Mouse (Mus musculus) heart, embryonic 11.5 days (tissue): ENCODE results near the gene Cd8a. TPM values are rescaled to one million over a fixed set of nuclear protein-coding genes. Genes with fewer than 3 reads are reported as not detected.

Source experiments
- ATAC-seq: fragments of 200-750 bp; cut with Nextera tagmentation; replicated peaks from 2 replicates; pipeline ENCODE4 v1.8.0; 2017; ENCODE audit warnings: moderate library complexity; ENCODE audit not compliant: insufficient number of reproducible peaks, low FRiP score, low TSS enrichment
- H3K27ac ChIP-seq: fragments of 300-500 bp; sonication (generic); 2 replicates; pipeline ENCODE4 v1.5.1; 2014; ENCODE audit warnings: mild to moderate bottlenecking, low read depth, low read length
- H3K27me3 ChIP-seq: fragments of 300-500 bp; sonication (generic); 2 replicates; pipeline ENCODE4 v1.6.1; 2014; ENCODE audit warnings: mild to moderate bottlenecking, low read length, mixed read lengths; ENCODE audit not compliant: control insufficient read depth, insufficient read depth
- H3K36me3 ChIP-seq: fragments of 300-500 bp; sonication (generic); 2 replicates; pipeline ENCODE4 v1.6.1; 2014; ENCODE audit warnings: mild to moderate bottlenecking, low read length, moderate library complexity, mixed read lengths; ENCODE audit not compliant: control insufficient read depth, insufficient read depth
- H3K4me1 ChIP-seq: fragments of 300-500 bp; sonication (generic); 2 replicates; pipeline ENCODE4 v1.6.1; 2014; ENCODE audit warnings: low read length; ENCODE audit not compliant: control insufficient read depth, insufficient read depth
- H3K4me2 ChIP-seq: fragments of 300-500 bp; sonication (generic); 2 replicates; pipeline ENCODE4 v1.6.1; 2014; ENCODE audit warnings: mild to moderate bottlenecking, moderate library complexity
- H3K4me3 ChIP-seq: fragments of 300-500 bp; sonication (generic); 2 replicates; pipeline ENCODE4 v1.5.1; 2014; ENCODE audit warnings: low read depth, low read length
- H3K9ac ChIP-seq: fragments of 300-500 bp; sonication (generic); 2 replicates; pipeline ENCODE4 v1.6.1; 2014; ENCODE audit warnings: mild to moderate bottlenecking, low read depth, low read length, moderate library complexity
- H3K9me3 ChIP-seq: fragments of 300-500 bp; sonication (generic); replicated peaks from 2 replicates; pipeline ENCODE4 v1.6.1; 2016; ENCODE audit warnings: low read length; ENCODE audit not compliant: control insufficient read depth
- WGBS: fragments of 180-500 bp; shearing (Covaris S2); extraction: QIAGEN DNeasy Blood & Tissue Kit; methylation state at CpG from one replicate; pipeline ENCODE4 v1.1.7; 2014; ENCODE audit not compliant: insufficient replicate concordance; 5-methylcytosine and 5-hydroxymethylcytosine counted together
- polyA plus RNA-seq: library from polyadenylated mRNA; unstranded; fragments of >200 nt; fragmentation: Nextera tagmentation; extraction: Ambion mirVana; gene quantifications from 2 replicates; pipeline ENCODE4 v1.2.1, GENCODE M21; 2014

The Cd8a gene
- polyA plus RNA-seq, 1 experiment from 2014 or later: 0.04 TPM

- no peak for ATAC-seq
- 67% methylated on average over 2 of the region's 2 CpGs for WGBS
- no peak overlapping the region for H3K4me3 ChIP-seq
- no peak overlapping the region for H3K9ac ChIP-seq
- H3K27ac ChIP-seq: no peak overlapping the region
- no peak overlapping the region for H3K4me2 ChIP-seq
- H3K36me3 ChIP-seq: no peaks in the 10 kb centered on the region
- no peaks in the 10 kb centered on the region for H3K4me1 ChIP-seq
- no peaks in the 10 kb centered on the region for H3K9me3 ChIP-seq
- no peaks in the 10 kb centered on the region for H3K27me3 ChIP-seq
Observed at GRCm38 (mm10) chr6:71374921-71375320, 1.7 kb downstream of the Cd8a start.

GRCm38 (mm10) chr6:71376711-71377110 is 3.5 kb downstream of the Cd8a start:
- WGBS: 92% methylated on average over 13 of the region's 13 CpGs
- Histone ChIP-seq H3K27ac (no peak overlapping the region), H3K4me3 (no peak overlapping the region), H3K4me1 (no peaks in the 10 kb centered on the region), H3K9ac (no peak overlapping the region), H3K27me3 (no peaks in the 10 kb centered on the region), H3K36me3 (no peaks in the 10 kb centered on the region), H3K4me2 (no peak overlapping the region), H3K9me3 (no peaks in the 10 kb centered on the region)
- no peak for ATAC-seq

- WGBS: 85% methylated on average over 5 of the region's 5 CpGs
Observed at GRCm38 (mm10) chr6:71381654-71382053, 8.4 kb downstream of the Cd8a start.

DNA sequence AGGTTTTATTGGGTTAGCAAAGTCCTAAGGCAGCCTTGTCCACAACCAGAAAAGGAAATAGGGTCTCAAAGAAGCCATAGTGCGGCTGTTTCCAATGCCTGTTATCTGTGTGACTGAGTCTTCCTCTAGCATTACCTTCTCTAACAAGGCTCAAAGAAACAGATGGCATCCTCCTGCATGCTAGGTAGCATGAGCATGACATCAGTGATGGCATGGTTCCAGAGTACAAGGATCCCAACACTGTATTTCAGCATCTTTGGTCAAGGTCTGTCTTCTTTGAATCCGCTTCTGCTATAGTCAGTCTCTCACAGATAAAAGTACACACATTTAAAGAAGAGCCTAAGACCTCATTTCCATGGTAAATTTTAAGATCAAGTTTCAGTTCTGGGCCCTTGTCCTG is 17.3 kb downstream of the Cd8a start:
- H3K27me3 ChIP-seq: no peaks in the 10 kb centered on the region
- H3K4me2 ChIP-seq: no peak overlapping the region
- H3K4me1 ChIP-seq: peaks cover 10% of the 10 kb centered on the region; the same call in 1 of the 2 replicates
- no peak overlapping the region for H3K9ac ChIP-seq
- 93% methylated on average over 2 of the region's 2 CpGs for WGBS
- H3K4me3 ChIP-seq: no peak overlapping the region
- no peak for ATAC-seq
- H3K36me3 ChIP-seq: no peaks in the 10 kb centered on the region; the same call in 1 of the 2 replicates
- no peaks in the 10 kb centered on the region for H3K9me3 ChIP-seq
- no peak overlapping the region for H3K27ac ChIP-seq

More at GRCm38 (mm10) chr6:71381654-71382053, 8.4 kb downstream of the Cd8a start:
- Histone ChIP-seq H3K36me3 (no peaks in the 10 kb centered on the region), H3K9me3 (no peaks in the 10 kb centered on the region), H3K27ac (no peak overlapping the region), H3K4me2 (no peak overlapping the region), H3K4me3 (no peak overlapping the region), H3K27me3 (no peaks in the 10 kb centered on the region), H3K4me1 (no peaks in the 10 kb centered on the region), H3K9ac (no peak overlapping the region)
- ATAC-seq: no peak

DNA sequence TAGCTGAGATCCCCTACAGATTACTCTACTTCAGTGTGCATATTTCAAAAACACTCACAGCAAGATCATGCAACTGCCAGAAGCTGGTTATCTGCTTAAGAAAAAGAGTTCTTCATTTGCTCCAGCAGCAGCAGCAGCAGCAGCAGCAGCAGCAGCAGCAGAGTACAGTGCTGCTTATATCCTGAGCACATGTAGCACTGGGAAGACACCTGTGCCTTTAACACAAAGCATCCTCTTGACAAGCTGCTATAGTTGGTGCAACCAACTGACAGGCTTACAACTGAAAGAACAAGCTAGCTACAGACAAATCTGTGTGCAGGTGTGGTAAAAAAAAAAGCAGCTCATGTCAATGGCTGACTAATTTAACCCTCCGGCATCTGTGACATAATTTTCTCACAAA is 22.8 kb downstream of the Cd8a start:
- Histone ChIP-seq H3K36me3 (peaks cover 4% of the 10 kb centered on the region; the same call in 1 of the 2 replicates), H3K9me3 (no peaks in the 10 kb centered on the region), H3K4me3 (no peak overlapping the region), H3K27me3 (no peaks in the 10 kb centered on the region), H3K4me2 (no peak overlapping the region), H3K4me1 (peaks cover 10% of the 10 kb centered on the region; the same call in 1 of the 2 replicates), H3K9ac (no peak overlapping the region), H3K27ac (no peak overlapping the region)
- ATAC-seq: no peak
- WGBS: 88% methylated on average over 1 of the region's 1 CpGs

DNA sequence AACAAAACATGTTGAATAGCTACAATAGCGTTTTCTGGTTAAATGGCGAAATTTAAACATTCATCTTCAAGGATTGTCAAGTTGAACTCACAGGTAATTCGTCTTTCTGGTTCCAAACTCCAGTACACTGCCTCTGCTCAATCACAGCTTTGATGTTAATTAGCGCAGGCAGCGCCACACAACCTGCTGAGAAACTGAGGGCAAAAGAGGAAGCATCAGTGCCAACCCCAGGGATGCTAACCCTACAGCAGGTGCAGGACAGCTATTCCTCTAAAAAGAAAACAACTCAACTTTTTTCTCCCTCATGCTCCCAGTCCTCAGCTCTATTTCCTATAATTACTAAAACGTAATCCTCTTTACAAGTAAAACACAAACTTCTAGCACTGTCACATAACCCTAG is 23.5 kb downstream of the Cd8a start:
- Histone ChIP-seq H3K9me3 (no peaks in the 10 kb centered on the region), H3K27ac (no peak overlapping the region), H3K4me3 (no peak overlapping the region), H3K9ac (no peak overlapping the region), H3K4me2 (no peak overlapping the region), H3K4me1 (peaks cover 10% of the 10 kb centered on the region; the same call in 1 of the 2 replicates), H3K27me3 (no peaks in the 10 kb centered on the region), H3K36me3 (peaks cover 4% of the 10 kb centered on the region; the same call in 1 of the 2 replicates)
- WGBS: 88% methylated on average over 6 of the region's 6 CpGs
- no peak for ATAC-seq

- Histone ChIP-seq H3K4me3 (no peak overlapping the region), H3K36me3 (0 out of 2 replicates have a peak, but pooled peaks cover 4% of the 10 kb centered on the region), H3K9me3 (no peaks in the 10 kb centered on the region), H3K4me1 (peaks cover 10% of the 10 kb centered on the region; the same call in 1 of the 2 replicates), H3K27ac (no peak overlapping the region), H3K9ac (no peak overlapping the region), H3K27me3 (no peaks in the 10 kb centered on the region), H3K4me2 (no peak overlapping the region)
- no peak for ATAC-seq
- 80% methylated on average over 4 of the region's 4 CpGs for WGBS
Observed at GRCm38 (mm10) chr6:71398829-71399609, 25.8 kb downstream of the Cd8a start.

DNA sequence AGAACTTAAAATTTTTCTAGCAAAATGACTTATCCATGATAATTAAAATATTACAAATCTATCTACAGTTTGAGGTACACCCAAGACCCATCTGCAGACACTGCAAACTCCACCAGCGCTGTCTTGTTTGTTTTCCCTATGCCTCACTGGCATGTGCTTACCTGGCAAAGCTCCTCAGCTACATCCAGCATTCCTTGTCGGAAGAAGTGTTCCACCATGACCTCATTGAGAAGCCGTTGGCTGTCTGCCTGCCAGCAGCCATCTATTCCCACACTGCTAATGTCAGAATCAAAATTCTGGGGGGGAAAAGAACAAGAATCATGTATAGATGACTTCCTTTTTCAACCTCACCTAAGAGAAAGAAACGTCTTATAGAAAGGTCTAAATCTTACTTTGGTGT is 41.4 kb downstream of the Cd8a start:
- Histone ChIP-seq H3K9ac (no peak overlapping the region), H3K27ac (no peak overlapping the region), H3K27me3 (no peaks in the 10 kb centered on the region), H3K4me1 (no peaks in the 10 kb centered on the region), H3K4me3 (no peak overlapping the region), H3K9me3 (no peaks in the 10 kb centered on the region), H3K4me2 (no peak overlapping the region), H3K36me3 (0 out of 2 replicates have a peak, but pooled peaks cover 3% of the 10 kb centered on the region)
- ATAC-seq: no peak
- 79% methylated on average over 4 of the region's 4 CpGs for WGBS

- 83% methylated on average over 3 of the region's 3 CpGs for WGBS
- no peak overlapping the region for H3K4me3 ChIP-seq
- no peaks in the 10 kb centered on the region for H3K27me3 ChIP-seq
- 0 out of 2 replicates have a peak, but pooled peaks cover 3% of the 10 kb centered on the region for H3K36me3 ChIP-seq
- H3K9me3 ChIP-seq: no peaks in the 10 kb centered on the region
- no peak overlapping the region for H3K4me2 ChIP-seq
- no peak overlapping the region for H3K27ac ChIP-seq
- no peak for ATAC-seq
- no peaks in the 10 kb centered on the region for H3K4me1 ChIP-seq
- H3K9ac ChIP-seq: no peak overlapping the region
Observed at GRCm38 (mm10) chr6:71415446-71415845, 42.2 kb downstream of the Cd8a start.
